Mouse (Mus musculus): ENCODE measurements around the gene Cdhr3.
"Not testable (repeated sequence)": the region's sequence is repeated elsewhere in the genome, so short reads cannot be mapped to it uniquely, and the experiment has no call there.

Cdhr3 gene

GRCm38 (mm10) chr12:33076309-33076708 is 16.4 kb downstream of the Cdhr3 start:
- DNase-seq (ENCODE audit: low spot score in 2 of 2) = no peak

- DNase-seq (ENCODE audit: low spot score in 2 of 2) = peak in 1 of 2 experiments; percentile 29
Observed at GRCm38 (mm10) chr12:33071901-33072672, 20.6 kb downstream of the Cdhr3 start.

- DNase-seq (ENCODE audit: low spot score in 2 of 2) = no peak
Observed at GRCm38 (mm10) chr12:33068977-33069376, 23.7 kb downstream of the Cdhr3 start.

DNA sequence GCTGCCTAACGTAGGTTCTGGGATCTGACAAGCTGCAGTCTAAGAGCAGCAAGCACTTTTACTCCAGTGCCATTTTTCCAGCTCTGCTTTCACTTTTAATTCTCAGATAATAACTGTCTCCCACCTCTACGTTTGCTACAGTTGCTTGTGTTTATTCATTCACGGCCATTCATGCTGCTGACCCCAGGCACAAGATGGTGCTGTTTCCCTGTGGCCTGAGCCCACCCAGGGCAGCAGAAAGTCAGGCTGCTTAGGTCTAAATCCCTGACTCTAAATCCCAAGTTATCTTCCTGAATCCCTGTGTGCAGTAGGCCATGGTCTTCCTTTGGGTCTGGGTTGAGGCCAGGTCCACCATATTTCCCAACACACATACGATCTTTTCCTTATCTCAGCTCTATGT is 26.3 kb downstream of the Cdhr3 start:
- DNase-seq (ENCODE audit: low spot score in 2 of 2) = no peak

GRCm38 (mm10) chr12:33065162-33065561 is 27.5 kb downstream of the Cdhr3 start:
- DNase-seq (ENCODE audit: low spot score in 2 of 2) = no peak

DNA sequence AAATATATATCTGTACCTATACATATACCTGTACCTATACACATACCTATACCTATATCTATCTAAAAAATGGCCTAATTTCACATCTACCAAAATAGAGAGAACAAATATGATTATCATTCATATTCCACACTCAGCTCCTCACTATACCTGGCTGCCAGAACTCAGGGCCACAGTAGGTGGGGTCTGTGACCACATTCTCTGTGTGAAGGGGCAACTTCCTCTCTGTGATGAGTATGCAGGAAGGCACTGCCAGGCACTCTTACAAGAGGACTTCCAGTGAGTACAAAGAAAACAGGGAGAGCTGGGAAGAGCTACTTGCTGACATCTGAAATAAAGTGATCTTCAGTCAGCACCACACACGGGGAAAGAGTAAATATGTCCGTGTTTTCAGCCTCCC is 28.4 kb downstream of the Cdhr3 start:
- no peak for DNase-seq (ENCODE audit: low spot score in 2 of 2)

- DNase-seq (ENCODE audit: low spot score in 2 of 2) = no peak
Observed at GRCm38 (mm10) chr12:33063250-33063649, 29.4 kb downstream of the Cdhr3 start.

DNA sequence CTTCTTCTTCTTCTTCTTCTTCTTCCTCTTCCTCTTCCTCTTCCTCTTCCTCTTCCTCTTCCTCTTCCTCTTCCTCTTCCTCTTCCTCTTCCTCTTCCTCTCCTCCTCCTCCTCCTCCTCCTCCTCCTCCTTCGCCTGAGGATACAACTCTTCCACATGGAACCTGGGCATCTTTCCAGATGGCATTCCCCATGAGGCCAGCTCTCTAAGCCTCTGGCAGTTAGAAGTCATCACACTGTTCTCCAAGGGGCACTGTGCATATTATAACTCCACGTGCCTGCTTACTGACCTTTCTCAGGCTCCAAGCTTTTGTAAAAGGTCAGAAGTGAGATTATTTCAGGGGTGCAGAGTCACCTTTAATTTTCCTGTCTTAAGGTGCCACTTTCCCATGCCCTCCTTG is 30.3 kb downstream of the Cdhr3 start:
- DNase-seq (ENCODE audit: low spot score in 2 of 2) = not testable (repeated sequence)

DNA sequence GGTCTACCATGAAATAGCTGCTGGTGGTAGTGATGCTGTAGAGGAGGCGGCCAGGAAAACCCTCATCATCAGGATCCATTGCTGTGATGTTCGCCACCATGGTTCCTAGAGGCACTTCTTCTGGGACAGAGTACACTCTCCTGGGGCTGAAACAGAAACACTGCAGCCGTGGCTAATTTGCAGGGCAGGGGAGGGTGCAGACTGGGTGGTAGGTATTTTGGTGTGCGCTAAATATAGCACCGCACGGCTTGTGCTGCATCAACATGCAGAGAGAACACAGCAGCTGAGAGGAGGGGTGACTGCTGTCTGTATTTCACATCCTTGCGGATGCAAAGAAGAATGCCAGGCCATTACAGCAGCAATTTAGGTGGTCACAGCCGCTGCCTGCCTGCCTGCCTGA is 31.0 kb downstream of the Cdhr3 start:
- DNase-seq (ENCODE audit: low spot score in 2 of 2) = peak; percentile 46 to 83

- no peak for DNase-seq (ENCODE audit: low spot score in 2 of 2)
Observed at GRCm38 (mm10) chr12:33057231-33058048, 35.2 kb downstream of the Cdhr3 start.

- DNase-seq (ENCODE audit: low spot score in 2 of 2) = no peak
Observed at GRCm38 (mm10) chr12:33056574-33056973, 36.1 kb downstream of the Cdhr3 start.

DNA sequence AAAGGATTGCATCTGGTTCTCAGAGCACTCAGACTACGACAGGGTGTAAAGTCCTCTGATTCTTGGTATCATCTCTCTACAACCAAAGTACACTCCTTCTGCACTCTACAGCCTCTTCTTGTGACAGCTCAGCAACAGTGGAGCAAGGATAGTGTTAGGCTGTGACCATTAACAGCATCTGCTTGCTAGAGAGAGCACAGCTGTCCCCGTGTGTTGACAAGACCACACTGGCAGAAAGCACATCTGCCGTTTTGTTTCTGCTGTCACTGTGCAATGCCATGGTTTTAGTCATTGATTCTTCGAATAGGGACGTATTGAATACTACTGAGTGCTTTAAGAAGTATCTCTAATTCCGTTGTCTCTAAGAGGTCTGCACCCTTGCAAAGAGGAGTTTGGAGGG is 36.6 kb downstream of the Cdhr3 start:
- DNase-seq (ENCODE audit: low spot score in 2 of 2) = no peak

GRCm38 (mm10) chr12:33053746-33054145 is 38.9 kb downstream of the Cdhr3 start:
- no peak for DNase-seq (ENCODE audit: low spot score in 2 of 2)

GRCm38 (mm10) chr12:33053311-33053710 is 39.4 kb downstream of the Cdhr3 start:
- no peak for DNase-seq (ENCODE audit: low spot score in 2 of 2)

DNA sequence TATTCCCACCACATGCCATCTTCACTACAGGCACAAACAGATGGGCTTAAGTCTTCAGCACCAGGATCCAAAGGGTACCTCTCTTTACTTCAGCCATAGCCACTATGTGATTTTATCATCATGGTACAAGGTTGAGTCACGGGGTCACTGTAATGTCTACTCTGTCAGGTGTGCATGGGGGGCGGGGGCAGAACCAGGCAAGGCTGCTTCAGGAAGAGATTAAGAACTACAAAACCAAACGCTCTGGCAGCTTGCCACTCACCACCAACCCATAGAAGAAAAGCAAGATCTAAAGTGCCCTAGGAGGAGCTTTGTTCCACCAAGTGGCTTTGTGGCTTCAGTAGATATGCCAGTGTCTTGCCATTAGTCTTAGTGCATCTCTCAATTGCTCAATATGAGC is 44.3 kb downstream of the Cdhr3 start:
- no peak for DNase-seq (ENCODE audit: low spot score in 2 of 2)

DNA sequence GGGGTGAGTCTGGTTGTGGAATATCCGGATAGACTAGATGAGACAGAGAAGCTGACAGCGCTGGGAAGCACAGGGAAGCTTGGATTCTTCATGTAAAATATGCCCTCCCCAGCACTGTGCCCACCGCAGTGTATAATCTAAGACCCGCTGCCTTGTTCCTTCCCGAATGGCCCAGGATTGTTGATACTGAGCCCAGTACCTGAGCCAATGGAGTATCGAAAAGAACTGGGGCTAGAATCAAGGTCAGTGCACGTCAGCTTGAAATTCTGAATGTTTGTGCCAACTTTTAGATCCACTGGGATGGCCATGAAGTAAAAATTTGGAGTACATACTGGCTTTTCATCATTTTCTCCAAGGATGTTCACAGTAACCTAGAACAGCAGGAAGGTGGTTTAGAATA is 46.2 kb downstream of the Cdhr3 start:
- DNase-seq (ENCODE audit: low spot score in 2 of 2) = no peak

GRCm38 (mm10) chr12:33045533-33046361 is 46.9 kb downstream of the Cdhr3 start:
- DNase-seq (ENCODE audit: low spot score in 2 of 2) = no peak

- no peak for DNase-seq (ENCODE audit: low spot score in 2 of 2)
Observed at GRCm38 (mm10) chr12:33041476-33041875, 51.2 kb downstream of the Cdhr3 start.

- DNase-seq (ENCODE audit: low spot score in 2 of 2) = no peak
Observed at GRCm38 (mm10) chr12:33040811-33041210, 51.9 kb downstream of the Cdhr3 start.

DNA sequence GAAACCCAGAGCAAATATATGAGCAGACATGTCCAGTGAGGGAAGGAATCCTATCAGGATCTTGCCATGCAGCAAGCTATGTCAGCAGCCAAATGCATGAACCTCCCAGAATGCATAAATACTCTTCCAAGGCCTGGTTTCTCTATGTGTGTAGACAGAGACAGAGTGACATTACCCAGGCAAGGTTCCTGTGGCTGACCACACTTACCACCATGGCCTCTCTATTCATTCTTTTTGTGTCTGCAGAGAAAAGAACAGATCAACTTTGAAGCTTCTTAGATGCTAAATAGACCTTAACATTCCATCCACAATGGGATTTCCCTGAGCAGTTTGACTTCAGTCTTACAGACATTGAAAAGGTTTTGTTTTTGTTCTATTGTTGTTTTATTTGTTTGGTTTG is 54.0 kb downstream of the Cdhr3 start:
- no peak for DNase-seq (ENCODE audit: low spot score in 2 of 2)

DNA sequence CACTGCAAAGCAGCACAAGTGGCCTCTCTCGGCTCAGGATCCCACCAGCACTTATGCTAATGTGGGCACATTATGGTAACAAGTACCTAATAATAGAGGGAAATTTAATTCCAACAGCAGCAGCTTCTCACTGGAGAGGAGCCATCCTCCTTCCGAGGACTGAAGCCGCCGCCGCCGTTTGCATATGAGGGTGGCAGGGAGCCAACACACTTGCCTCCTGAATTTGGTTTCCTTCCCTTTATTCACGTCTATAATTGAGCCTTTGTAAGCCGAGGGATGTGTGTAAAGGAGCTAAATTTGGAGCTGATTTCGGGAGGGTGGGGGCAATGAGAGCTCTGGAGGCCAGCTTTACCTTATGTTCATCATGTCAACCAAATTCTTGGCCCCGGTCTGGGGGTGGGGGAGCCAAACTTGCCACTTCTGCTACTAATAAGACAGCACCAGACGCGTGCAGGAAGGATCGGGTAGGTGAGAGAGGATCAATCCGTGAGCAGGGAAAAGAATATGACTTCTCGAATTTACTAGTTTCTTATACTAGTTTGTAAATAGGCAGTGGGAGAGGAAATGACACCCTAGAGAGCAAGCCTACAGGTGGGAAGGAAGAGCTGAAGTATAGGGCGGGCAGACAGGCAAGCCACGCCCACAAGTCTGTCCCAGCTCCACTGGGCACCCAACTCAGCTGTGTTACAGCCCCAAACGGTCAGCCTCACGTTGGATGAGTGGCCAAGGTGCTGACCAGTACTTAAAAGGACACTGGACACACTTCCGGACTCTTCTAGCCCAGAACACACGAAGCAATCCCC is 56.8 kb downstream of the Cdhr3 start:
- DNase-seq (ENCODE audit: low spot score in 2 of 2) = peak; percentile 78 to 81
